Mouse (Mus musculus) gastrocnemius, postnatal 25 days (tissue): ENCODE measurements around the gene Sult2b1. TPM values are rescaled to one million over a fixed set of nuclear protein-coding genes. Genes with fewer than 3 reads are reported as not detected.

Experiments
- DNase-seq: peaks from one replicate; pipeline ENCODE4 v3.0.0; 2022
- total RNA-seq, 2 experiments: library from RNA; stranded (reverse); gene quantifications; 1 replicate in 1 of 2; 2 replicates in 1 of 2; pipeline ENCODE4 v1.2.3; 2021

The Sult2b1 gene
- total RNA-seq, 2 experiments from 2014 or later = not detected

DNA sequence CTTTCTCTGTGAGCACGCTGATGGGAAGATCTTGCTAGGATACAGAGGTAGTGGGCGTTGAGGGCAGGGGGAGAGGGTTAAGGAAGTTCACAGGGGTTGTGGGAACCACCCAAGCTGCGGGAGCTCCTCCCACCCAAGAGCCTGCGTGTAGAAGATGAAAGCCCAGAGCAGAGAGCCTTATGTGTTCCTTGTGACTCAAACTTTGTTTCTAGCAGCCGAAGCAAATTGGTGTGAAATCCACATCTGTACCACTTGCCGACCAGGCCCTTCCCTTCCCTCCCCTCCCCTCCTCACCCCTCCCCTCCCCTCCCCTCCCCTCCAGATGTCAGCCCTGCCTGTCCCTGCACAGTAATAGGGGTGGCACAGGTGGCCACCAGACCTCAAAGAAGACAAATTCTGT is 89.4 kb downstream of the Sult2b1 start:
- DNase-seq = no peak

GRCm38 (mm10) chr7:45693921-45694591 is 90.4 kb downstream of the Sult2b1 start, which contains the start of gene Sec1:
Gene Sec1 (minus strand): TSS chr7:45694402.
- no peak for DNase-seq

DNA sequence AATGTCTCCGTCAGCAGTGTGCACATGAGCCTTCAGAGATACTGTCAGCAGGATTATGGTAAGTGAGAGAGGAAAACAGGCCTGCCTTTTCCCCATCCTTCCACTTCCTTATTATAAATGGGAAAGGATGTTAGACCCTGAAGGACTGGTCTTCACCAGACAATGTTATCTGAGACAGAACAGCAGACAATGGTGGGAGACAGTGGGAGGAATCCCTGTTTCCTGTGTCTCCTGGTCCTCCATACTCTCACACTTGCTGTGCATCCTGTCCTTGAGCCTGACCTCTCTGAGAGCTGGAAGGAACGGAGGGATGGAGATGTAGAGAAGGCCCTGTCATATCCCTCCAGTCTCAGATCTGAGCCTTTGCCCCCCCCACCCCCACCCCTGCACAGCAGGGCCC is 92.1 kb downstream of the Sult2b1 start:
- DNase-seq = no peak

GRCm38 (mm10) chr7:45689800-45690199 is 94.7 kb downstream of the Sult2b1 start:
- DNase-seq = no peak

DNA sequence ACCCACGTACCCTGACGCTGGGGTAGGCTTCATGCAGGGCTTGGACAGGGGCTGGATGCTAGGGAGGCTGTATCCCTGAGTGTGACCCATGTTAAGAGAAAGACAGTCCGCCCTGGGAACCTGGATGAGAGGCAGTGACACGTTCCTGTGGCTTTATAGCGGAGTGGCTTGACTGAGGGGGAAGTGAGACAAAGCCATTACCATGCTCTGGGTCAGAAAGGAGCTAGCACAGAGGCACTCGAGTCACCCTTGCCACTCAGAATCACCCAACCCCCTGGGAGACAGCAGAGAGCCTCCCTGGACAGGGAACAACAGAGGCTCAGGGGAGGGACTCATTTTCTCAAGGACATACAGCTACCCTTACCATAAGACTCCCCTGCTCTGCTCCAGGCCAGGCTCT is 95.4 kb downstream of the Sult2b1 start:
- no peak for DNase-seq

DNA sequence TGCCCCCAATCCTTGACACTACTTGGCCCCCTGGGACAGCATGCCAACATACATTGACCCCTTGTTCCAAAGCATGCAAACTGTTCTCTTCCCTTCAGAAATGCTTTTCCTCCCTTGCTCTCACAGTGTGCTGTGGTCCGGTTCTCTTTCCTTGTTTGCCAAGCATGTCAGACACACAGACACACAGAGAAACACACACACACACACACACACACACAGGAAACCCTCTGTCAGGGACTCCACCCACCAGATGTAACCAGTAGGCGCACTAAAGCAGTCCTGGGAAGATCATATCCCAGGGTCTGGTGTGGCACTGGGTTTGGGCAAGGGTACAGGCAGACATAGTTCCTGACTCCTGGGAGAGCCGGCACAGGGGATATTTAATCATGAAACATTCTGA is 97.6 kb downstream of the Sult2b1 start:
- DNase-seq = no peak

GRCm38 (mm10) chr7:45685811-45686210 is 98.7 kb downstream of the Sult2b1 start:
- DNase-seq = no peak

GRCm38 (mm10) chr7:45683396-45684050 is 100.9 kb downstream of the Sult2b1 start, which contains the start of gene Ntn5:
Gene Ntn5 (plus strand): TSS chr7:45684022.
- DNase-seq = no peak

- DNase-seq = peak; percentile 83
Measured at GRCm38 (mm10) chr7:45682144-45683126, 102.0 kb downstream of the Sult2b1 start.

DNA sequence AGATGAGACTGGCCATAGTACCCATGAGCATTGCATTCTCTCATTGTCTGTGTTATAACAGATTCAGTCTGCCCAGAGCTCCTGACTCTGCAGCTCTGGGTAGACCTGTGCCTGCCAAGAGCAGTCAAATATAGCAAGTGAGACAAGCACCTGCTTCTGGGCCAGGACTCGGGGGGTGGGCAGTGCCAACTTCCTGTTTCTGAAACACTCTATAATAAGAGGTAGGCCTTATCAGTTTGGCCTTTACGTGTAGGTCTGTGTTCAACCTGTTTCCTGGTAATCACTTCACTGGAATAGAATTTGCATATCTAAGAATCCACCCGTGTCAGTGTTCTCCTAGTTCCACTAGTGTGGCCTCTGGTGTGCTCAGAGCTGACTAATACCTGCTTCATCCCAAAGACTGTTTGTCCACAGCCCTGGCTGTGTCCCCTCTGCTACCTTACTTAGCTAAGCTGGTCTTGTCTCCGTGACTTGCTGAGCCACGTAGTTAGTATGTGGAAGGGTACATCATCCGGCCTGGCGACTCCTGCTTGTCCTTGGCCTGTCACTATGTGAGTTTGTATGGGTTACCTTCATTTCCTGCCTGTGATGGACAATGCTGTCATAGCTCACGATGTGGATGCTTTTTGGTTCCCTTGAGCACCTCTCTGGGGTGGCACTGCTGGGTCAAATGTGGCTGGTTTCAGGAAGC is 103.3 kb downstream of the Sult2b1 start:
- DNase-seq = peak; percentile 59

Other genes starting within 250 kb of the Sult2b1 start
- gene Hsd17b14, start 229.8 kb downstream of the Sult2b1 start, total RNA-seq = 1 to 10 TPM in 1 of 2 experiments, under 1 TPM in 1; 0.99 to 1.2 TPM
- gene Bcat2, start 214.5 kb downstream of the Sult2b1 start, total RNA-seq = 10 to 100 TPM; 56.3 to 63.9 TPM
- gene Fgf21, start 169.2 kb downstream of the Sult2b1 start, total RNA-seq = not detected
- gene Fut1, start 167.4 kb downstream of the Sult2b1 start, total RNA-seq = not detected
- not detected for gene Izumo1, start 162.9 kb downstream of the Sult2b1 start, total RNA-seq
- 1 to 10 TPM; 6.1 to 8.5 TPM for gene Rasip1, start 157.2 kb downstream of the Sult2b1 start, total RNA-seq
- 10 to 100 TPM; 39.0 to 46.1 TPM for gene Mamstr, start 144.7 kb downstream of the Sult2b1 start, total RNA-seq
- under 1 TPM; 0.19 to 0.61 TPM for gene Fut2, start 118.3 kb downstream of the Sult2b1 start, total RNA-seq
- under 1 TPM; 0.38 to 0.75 TPM for gene Ntn5, start 100.6 kb downstream of the Sult2b1 start, total RNA-seq
- gene Sec1, start 90.3 kb downstream of the Sult2b1 start, total RNA-seq = under 1 TPM in 1 of 2 experiments, not detected in 1; 0.16 TPM
- 10 to 100 TPM in 1 of 2 experiments, 1 to 10 TPM in 1; 4.9 to 11.2 TPM for gene Car11, start 84.8 kb downstream of the Sult2b1 start, total RNA-seq
- 100 to 1,000 TPM in 1 of 2 experiments, 10 to 100 TPM in 1; 14.3 to 121 TPM for gene Dbp, start 79.6 kb downstream of the Sult2b1 start, total RNA-seq
- gene Rpl18, start 69.2 kb downstream of the Sult2b1 start, total RNA-seq = 100 to 1,000 TPM; 433 to 449 TPM
- gene Sphk2, start 66.7 kb downstream of the Sult2b1 start, total RNA-seq = 10 to 100 TPM in 1 of 2 experiments, 1 to 10 TPM in 1; 8.5 to 12.7 TPM
- gene Fam83e, start 63.5 kb downstream of the Sult2b1 start, total RNA-seq = under 1 TPM; 0.13 to 0.29 TPM
- gene Spaca4, start 58.9 kb downstream of the Sult2b1 start, total RNA-seq = not detected
- under 1 TPM in 1 of 2 experiments, not detected in 1; 0.19 TPM for gene Lmtk3, start 931 bp downstream of the Sult2b1 start, total RNA-seq
- 10 to 100 TPM; 28.2 to 33.8 TPM for gene Cyth2, start 29.9 kb upstream of the Sult2b1 start, total RNA-seq
- under 1 TPM; 0.19 to 0.20 TPM for gene Kcnj14, start 40.1 kb upstream of the Sult2b1 start, total RNA-seq
- gene Grwd1, start 46.3 kb upstream of the Sult2b1 start, total RNA-seq = 10 to 100 TPM; 13.5 to 14.5 TPM
- gene Kdelr1, start 88.1 kb upstream of the Sult2b1 start, total RNA-seq = 10 to 100 TPM; 53.4 to 64.2 TPM
- under 1 TPM; 0.32 to 0.46 TPM for gene Grin2d, start 93.7 kb upstream of the Sult2b1 start, total RNA-seq
- not detected for gene Syngr4, start 112.0 kb upstream of the Sult2b1 start, total RNA-seq
- 10 to 100 TPM; 53.2 to 62.5 TPM for gene Tmem143, start 112.3 kb upstream of the Sult2b1 start, total RNA-seq
- gene Emp3, start 136.7 kb upstream of the Sult2b1 start, total RNA-seq = 10 to 100 TPM; 13.2 to 17.0 TPM
- gene Ccdc114, start 139.4 kb upstream of the Sult2b1 start, total RNA-seq = under 1 TPM; 0.46 to 0.67 TPM
- not detected for gene Abcc6, start 245.6 kb upstream of the Sult2b1 start, total RNA-seq
- 10 to 100 TPM; 54.3 to 55.4 TPM for gene Nomo1, start 249.0 kb upstream of the Sult2b1 start, total RNA-seq